Mouse (Mus musculus) limb, embryonic 11.5 days (tissue): ENCODE measurements around the gene Cadm1. TPM values are rescaled to one million over a fixed set of nuclear protein-coding genes. Genes with fewer than 3 reads are reported as not detected.

Experiments used
- ATAC-seq: fragments of 200-750 bp; cut with Nextera tagmentation; 2 replicates; pipeline ENCODE4 v1.8.0; 2017; ENCODE audit warnings: low read depth; ENCODE audit not compliant: insufficient number of reproducible peaks, low FRiP score, low TSS enrichment
- DNase-seq: peaks from one replicate; pipeline ENCODE4 v3.0.0-alpha.2; 2015; ENCODE audit warnings: low spot score
- H3K27ac ChIP-seq: fragments of 300-500 bp; sonication (generic); replicated peaks from 2 replicates; pipeline ENCODE4 v1.5.1; 2014; ENCODE audit warnings: low read depth, mild to moderate bottlenecking, low read length
- H3K27me3 ChIP-seq: fragments of 300-500 bp; sonication (generic); 2 replicates; pipeline ENCODE4 v1.6.1; 2014; ENCODE audit warnings: mild to moderate bottlenecking, low read length, mixed read lengths; ENCODE audit not compliant: control insufficient read depth, insufficient read depth
- H3K36me3 ChIP-seq: fragments of 300-500 bp; sonication (generic); 2 replicates; pipeline ENCODE4 v1.6.1; 2014; ENCODE audit warnings: mild to moderate bottlenecking, low read length, moderate library complexity, mixed read lengths; ENCODE audit not compliant: control insufficient read depth, insufficient read depth
- H3K4me1 ChIP-seq: fragments of 300-500 bp; sonication (generic); 2 replicates; pipeline ENCODE4 v1.6.1; 2014; ENCODE audit warnings: low read length, mixed read lengths; ENCODE audit not compliant: control insufficient read depth, insufficient read depth
- H3K4me2 ChIP-seq: fragments of 300-500 bp; sonication (generic); 2 replicates; pipeline ENCODE4 v1.6.1; 2014; ENCODE audit warnings: low read depth, mild to moderate bottlenecking, moderate library complexity; ENCODE audit not compliant: severe bottlenecking
- H3K4me3 ChIP-seq: fragments of 300-500 bp; sonication (generic); 2 replicates; pipeline ENCODE4 v1.5.1; 2014; ENCODE audit warnings: low read depth, low read length
- H3K9ac ChIP-seq: fragments of 300-500 bp; sonication (generic); 2 replicates; pipeline ENCODE4 v1.6.1; 2014; ENCODE audit warnings: mild to moderate bottlenecking, low read length
- H3K9me3 ChIP-seq: fragments of 300-500 bp; sonication (generic); 2 replicates; pipeline ENCODE4 v1.6.1; 2016; ENCODE audit warnings: low read length; ENCODE audit not compliant: control insufficient read depth
- WGBS: fragments of 180-500 bp; shearing (Covaris S2); extraction: QIAGEN DNeasy Blood & Tissue Kit; methylation state at CpG from one replicate; pipeline ENCODE4 v1.1.7; 2014; 5-methylcytosine and 5-hydroxymethylcytosine counted together
- polyA plus RNA-seq: library from polyadenylated mRNA; unstranded; fragments of >200 nt; fragmentation: Nextera tagmentation; extraction: Ambion mirVana; gene quantifications from 2 replicates; pipeline ENCODE4 v1.2.1, GENCODE M21; 2014

Cadm1 gene
- polyA plus RNA-seq, 1 experiment from 2014 or later = 57.3 TPM

DNA sequence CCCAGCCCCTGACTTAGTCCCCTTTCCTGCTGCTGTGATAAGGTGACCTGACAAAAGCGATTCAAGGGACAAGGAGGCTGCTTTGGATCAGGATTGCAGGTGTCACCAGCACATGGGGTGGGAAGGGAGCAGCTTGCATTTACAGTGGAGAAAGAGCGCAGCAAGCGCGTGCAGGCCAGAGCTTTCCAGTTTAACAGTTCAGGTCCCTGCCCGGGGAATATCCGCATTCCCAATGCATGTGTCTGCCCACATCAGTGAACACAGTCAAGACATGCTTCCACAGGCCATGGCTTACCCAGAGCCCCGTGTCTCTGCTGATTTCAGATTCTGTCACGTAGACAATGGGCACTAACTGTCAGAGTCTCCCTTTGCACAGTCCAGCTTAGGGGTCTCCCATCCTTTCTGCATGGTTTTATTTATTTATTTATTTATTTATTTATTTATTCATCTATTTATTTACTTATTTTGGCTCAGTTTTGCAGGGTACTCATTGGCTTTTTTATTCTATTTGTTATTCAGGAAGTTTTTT, 89.6 kb downstream of the Cadm1 start:
- H3K9me3 ChIP-seq = no peaks in the 10 kb centered on the region
- no peak overlapping the region for H3K27ac ChIP-seq
- H3K27me3 ChIP-seq = no peaks in the 10 kb centered on the region
- DNase-seq (no peak), ATAC-seq (no peak)
- no peak overlapping the region for H3K4me2 ChIP-seq
- H3K4me1 ChIP-seq = peaks cover 16% of the 10 kb centered on the region
- no peak overlapping the region for H3K9ac ChIP-seq
- no peak overlapping the region for H3K4me3 ChIP-seq
- H3K36me3 ChIP-seq = no peaks in the 10 kb centered on the region
- WGBS = 76% methylated on average over 8 of the region's 8 CpGs

DNA sequence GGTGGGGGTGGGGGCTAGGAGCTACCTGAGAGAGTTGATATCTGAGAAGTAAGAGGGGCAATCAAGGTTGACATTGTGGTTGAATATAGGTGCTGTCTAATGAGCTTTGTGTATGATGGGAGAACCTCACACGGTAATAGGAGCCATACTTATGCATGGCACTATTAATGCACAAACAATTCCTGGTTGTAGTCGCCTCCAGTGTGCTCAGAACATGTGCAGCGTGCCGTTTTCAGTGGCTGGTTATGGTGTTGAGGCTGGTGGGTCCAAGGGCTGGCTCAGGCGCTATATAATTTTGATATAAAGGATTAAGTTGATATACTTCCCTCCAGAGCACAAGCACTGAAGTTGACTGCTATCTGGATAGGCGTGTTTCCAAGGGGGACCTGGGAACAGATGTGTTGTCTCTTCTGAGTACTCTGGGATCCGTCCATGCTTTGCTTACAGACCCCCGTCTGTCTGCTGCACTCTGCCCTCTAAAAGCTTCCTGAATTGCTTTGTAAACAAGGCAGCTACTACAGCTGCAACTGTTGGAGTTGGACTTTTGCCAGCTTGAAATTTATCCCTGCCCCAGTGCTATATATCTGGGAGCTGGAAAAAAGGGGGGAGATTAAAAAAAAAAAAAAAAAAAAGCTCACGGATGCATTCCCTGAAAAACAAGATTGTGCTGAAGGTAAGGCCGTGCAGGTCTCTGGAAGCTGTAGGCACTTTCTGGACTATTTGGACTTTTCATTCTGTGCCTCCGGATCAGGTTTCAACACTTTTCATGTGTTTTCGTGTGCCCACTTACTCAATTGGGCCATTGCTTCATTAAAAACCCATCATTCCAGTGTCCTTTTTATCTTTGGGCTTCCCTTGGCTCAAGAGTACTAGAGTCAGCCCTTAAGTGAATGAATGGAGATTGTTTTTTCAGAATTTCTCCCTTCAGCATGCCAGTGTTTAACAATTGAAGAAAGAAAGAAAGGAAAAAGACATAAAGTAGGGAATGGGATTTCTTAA, 93.8 kb downstream of the Cadm1 start:
- no peak overlapping the region for H3K4me3 ChIP-seq
- no peaks in the 10 kb centered on the region for H3K36me3 ChIP-seq
- H3K27ac ChIP-seq = no peak overlapping the region
- H3K9me3 ChIP-seq = no peaks in the 10 kb centered on the region
- WGBS = 43% methylated on average over 12 of the region's 12 CpGs
- H3K4me1 ChIP-seq = peaks cover 13% of the 10 kb centered on the region
- H3K4me2 ChIP-seq = no peak overlapping the region
- no peak for DNase-seq
- no peak overlapping the region for H3K9ac ChIP-seq
- H3K27me3 ChIP-seq = no peaks in the 10 kb centered on the region
- ATAC-seq = no peak

DNA sequence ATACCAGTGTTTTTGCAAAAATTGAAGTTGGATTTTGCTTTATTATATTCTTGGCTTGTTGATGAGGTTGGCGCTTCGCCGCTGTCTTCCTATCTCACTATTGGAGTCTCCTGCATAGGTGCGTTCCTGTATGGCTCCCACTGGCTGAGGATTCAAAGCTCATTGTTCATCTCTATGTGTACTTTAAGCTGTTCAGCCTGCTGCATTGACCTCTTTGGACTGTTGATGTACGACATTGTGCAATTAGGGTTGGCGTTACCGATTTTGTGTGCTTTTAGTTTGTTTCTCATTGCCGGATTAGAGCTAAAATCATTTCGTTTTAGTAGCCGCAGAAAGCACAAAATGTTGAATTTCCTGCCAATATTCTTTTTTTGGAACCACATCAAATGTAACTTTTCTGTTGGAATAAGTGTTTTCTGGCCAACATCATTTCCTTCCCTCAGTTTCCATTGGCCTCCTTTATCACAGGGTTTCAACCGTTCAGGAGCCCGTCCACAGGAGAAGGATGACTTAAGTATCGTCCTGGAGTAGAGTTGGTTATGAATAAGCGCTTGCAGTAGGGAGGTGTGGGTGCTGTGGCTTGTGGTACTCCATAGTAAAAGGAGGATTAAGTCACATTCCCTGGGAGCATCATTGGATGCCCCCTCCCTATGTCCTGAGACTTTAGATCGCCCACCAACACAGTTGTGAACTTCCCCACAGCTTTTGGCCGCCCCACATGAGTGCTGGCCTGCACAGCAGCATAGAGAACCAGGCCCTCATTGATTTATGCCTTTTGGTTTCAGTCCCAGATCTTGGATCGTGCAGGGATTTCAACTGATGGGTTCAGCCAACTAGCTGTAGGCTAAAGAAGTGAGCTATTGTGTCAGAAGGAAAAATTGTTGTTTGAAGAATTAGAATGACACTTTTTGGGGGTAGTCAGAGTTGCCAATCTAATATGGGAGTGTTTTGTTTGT, 94.9 kb downstream of the Cadm1 start:
- DNase-seq = no peak
- no peak overlapping the region for H3K27ac ChIP-seq
- H3K9ac ChIP-seq = no peak overlapping the region
- no peak overlapping the region for H3K4me2 ChIP-seq
- ATAC-seq = no peak
- H3K36me3 ChIP-seq = no peaks in the 10 kb centered on the region
- peaks cover 13% of the 10 kb centered on the region for H3K4me1 ChIP-seq
- H3K9me3 ChIP-seq = no peaks in the 10 kb centered on the region
- WGBS = 86% methylated on average over 17 of the region's 17 CpGs
- no peak overlapping the region for H3K4me3 ChIP-seq
- H3K27me3 ChIP-seq = no peaks in the 10 kb centered on the region

DNA sequence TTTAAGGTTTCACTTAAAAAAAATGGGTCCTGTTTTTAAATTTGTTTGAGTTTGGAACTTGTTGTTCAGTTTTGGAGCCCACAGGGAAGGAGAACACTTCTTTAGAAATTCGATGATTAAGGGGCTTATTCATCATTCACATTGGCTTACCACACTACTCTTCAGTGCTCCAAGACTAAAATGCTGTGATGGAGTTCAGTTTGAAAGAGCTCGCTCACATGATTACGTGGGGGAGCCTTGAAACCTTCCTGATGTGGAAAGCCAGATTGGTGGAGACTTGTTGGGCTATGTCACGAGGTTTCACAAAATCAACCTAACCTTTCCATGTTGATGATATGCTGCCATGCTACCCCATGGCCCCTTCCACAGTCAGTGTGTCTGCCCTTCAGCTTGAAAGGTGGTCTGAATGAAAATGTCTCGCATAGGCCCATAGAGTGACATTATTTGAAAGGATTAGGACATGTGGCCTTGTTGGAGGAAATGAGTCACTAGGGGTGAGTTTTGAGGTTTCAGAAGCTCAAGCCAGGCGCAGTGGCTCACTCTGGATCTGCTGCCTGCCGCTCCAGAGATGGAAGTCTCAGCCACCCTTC, 95.7 kb downstream of the Cadm1 start:
- no peaks in the 10 kb centered on the region for H3K36me3 ChIP-seq
- no peak overlapping the region for H3K4me3 ChIP-seq
- ATAC-seq = no peak
- no peak for DNase-seq
- WGBS = 89% methylated on average over 7 of the region's 7 CpGs
- no peaks in the 10 kb centered on the region for H3K9me3 ChIP-seq
- H3K9ac ChIP-seq = no peak overlapping the region
- H3K4me2 ChIP-seq = no peak overlapping the region
- peaks cover 13% of the 10 kb centered on the region for H3K4me1 ChIP-seq
- no peaks in the 10 kb centered on the region for H3K27me3 ChIP-seq
- H3K27ac ChIP-seq = no peak overlapping the region

DNA sequence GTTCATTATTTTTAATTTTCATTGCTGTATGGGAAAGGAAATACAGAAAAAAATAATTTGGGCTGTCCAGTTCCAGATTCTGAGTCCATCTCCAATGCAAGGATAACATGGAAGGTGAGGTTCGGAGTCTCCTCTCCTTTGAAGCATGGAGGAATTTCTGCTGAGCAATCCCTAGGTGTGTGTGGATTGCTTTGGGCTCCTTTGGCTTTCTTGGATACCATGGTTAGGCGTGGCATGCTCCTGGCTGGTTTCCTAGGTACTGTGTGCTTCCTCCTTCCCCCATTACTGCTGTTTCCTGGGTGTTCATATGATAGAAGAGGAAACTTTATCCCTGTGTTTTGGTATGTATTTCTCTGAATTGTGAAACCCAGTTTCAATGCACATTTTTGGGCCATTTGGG, 98.0 kb downstream of the Cadm1 start:
- no peak overlapping the region for H3K9ac ChIP-seq
- H3K9me3 ChIP-seq = no peaks in the 10 kb centered on the region
- 87% methylated on average over 2 of the region's 2 CpGs for WGBS
- peaks cover 6% of the 10 kb centered on the region for H3K4me1 ChIP-seq
- no peak overlapping the region for H3K4me2 ChIP-seq
- no peak for DNase-seq
- H3K27ac ChIP-seq = no peak overlapping the region
- ATAC-seq = no peak
- no peaks in the 10 kb centered on the region for H3K27me3 ChIP-seq
- H3K4me3 ChIP-seq = no peak overlapping the region
- H3K36me3 ChIP-seq = no peaks in the 10 kb centered on the region

DNA sequence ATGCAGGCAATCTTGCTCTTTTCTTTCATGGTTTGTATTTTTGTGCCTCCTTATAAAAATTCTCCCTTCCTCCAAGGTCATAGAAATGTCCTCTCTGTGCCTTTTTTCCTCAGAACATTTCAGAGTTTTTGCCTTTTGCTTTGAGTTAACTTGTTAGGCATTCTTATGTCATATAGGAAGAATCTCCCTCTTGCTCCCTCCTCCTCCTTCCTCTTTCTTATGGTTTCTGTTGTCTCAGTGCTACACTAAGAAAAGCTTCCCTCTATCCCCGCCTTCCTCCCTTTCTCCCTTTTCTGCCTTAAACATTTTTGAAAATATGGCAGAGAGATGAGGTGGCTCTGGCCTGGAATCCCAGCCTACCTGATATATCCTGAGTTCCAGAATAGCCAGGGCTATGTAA, 98.6 kb downstream of the Cadm1 start:
- Histone ChIP-seq H3K27me3 (no peaks in the 10 kb centered on the region), H3K9ac (no peak overlapping the region)
- 97% methylated on average over 1 of the region's 1 CpGs for WGBS

DNA sequence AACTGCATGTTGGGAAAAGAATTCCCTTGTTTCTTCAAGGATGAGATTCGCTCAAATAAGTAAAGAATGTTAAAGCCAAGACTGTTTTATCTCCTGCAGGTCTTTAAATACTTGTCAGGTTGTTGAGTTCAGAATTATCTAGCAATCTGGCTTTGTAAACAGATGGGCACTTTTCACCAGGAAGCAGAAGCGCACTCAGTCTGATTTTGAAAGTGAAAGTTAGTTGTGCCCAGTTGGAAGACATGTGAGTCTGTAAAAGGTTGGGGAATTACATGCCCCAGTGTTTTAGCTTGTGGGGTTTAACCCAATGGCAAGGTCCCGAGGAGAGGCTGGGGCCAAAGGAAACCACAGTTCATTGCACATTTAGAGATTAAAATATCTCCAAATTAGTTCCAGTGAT, 104.7 kb downstream of the Cadm1 start:
- Histone ChIP-seq H3K9ac (no peak overlapping the region), H3K36me3 (no peaks in the 10 kb centered on the region), H3K4me1 (no peaks in the 10 kb centered on the region), H3K9me3 (no peaks in the 10 kb centered on the region), H3K27ac (no peak overlapping the region), H3K4me2 (no peak overlapping the region), H3K27me3 (no peaks in the 10 kb centered on the region), H3K4me3 (no peak overlapping the region)
- ATAC-seq (no peak), DNase-seq (no peak)
- 78% methylated on average over 3 of the region's 3 CpGs for WGBS

More for the DNA sequence above, 98.6 kb downstream of the Cadm1 start:
- no peak overlapping the region for H3K27ac ChIP-seq
- no peaks in the 10 kb centered on the region for H3K9me3 ChIP-seq
- H3K4me3 ChIP-seq = no peak overlapping the region
- no peaks in the 10 kb centered on the region for H3K36me3 ChIP-seq
- no peak overlapping the region for H3K4me2 ChIP-seq
- H3K4me1 ChIP-seq = peaks cover 3% of the 10 kb centered on the region
- DNase-seq (no peak), ATAC-seq (no peak)

DNA sequence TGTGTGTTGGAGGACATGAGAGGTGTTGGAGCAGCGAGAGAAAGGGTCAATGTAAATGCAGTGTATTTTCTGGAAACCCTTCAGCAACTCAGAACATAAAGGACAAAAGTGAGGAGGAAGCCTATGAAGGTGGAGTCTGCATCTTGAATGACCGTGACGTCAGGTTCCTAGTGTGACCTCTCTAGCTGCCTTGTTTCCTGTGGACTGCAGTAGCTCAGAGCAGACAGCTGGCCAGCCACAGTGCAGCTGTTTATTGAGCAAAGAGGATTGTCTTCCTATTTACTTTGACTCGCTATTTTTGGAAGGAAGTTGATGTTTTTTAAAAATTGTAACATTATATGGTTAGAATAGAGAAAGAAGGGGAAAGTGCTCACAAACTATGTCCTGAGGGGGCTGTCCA, 112.7 kb downstream of the Cadm1 start:
- peak; percentile 22 for DNase-seq
- no peak overlapping the region for H3K4me3 ChIP-seq
- H3K9me3 ChIP-seq = no peaks in the 10 kb centered on the region
- no peaks in the 10 kb centered on the region for H3K27me3 ChIP-seq
- no peak overlapping the region for H3K4me2 ChIP-seq
- H3K4me1 ChIP-seq = peaks cover 6% of the 10 kb centered on the region; the same call in 1 of the 2 replicates
- H3K27ac ChIP-seq = no peak overlapping the region
- H3K9ac ChIP-seq = no peak overlapping the region
- no peaks in the 10 kb centered on the region for H3K36me3 ChIP-seq
- WGBS = 50% methylated on average over 4 of the region's 4 CpGs
- ATAC-seq = no peak
